Mouse (Mus musculus) cerebellum, adult 11-12 months (tissue): ENCODE measurements around the gene Ndufa6.
A peak's percentile ranks its signal among the peaks of the same experiment; 100 is the strongest.
"Not testable (repeated sequence)": the region's sequence is repeated elsewhere in the genome, so short reads cannot be mapped to it uniquely, and the experiment has no call there.

ENCODE experiments used
- DNase-seq: peaks from one replicate; pipeline ENCODE4 v3.0.0; 2022

Gene Ndufa6

DNA sequence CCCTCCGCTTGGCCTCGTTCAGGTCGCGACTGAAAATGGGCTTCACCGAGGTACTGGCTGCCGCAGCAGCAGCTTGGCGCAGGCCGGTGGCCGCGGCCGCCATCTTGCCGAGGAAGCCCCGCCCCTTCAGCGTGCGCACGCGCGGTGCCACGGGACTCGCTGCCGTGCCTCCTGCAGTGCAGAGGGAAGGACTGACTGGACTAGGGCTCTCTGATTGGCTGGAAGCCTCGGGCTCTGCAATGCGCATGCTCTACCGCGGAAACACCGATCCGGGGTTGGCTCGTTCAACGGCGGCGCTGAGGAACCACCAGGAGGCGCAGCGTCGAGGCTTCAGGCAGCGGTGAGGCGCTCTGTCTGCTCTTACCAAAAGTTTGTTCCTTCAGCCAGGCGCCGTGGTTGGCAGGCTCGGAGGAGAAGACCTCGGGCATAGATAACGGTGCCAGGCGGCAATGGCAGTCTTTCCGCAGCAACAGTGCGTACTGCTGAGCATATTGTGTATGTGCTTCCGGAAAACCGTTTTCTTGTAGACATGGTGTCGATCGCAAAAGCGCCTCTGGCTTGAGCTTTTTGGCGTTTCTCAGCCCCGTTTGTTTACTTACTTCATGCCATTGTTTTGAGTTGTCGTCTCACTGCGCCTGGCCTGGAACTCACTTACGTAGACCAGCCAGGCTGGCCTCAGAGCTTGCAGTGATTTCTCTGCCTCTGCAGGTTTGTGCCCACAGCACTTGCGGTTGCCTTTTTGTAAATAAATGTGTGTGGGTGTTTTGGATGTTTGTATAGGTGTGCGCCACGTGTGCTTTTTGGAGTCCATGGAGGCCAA lies at the start of gene Ndufa6:
Ndufa6 (minus strand) TSS at position 197 of the 820 bp plus-strand sequence.
- DNase-seq: peak; percentile 98

DNA sequence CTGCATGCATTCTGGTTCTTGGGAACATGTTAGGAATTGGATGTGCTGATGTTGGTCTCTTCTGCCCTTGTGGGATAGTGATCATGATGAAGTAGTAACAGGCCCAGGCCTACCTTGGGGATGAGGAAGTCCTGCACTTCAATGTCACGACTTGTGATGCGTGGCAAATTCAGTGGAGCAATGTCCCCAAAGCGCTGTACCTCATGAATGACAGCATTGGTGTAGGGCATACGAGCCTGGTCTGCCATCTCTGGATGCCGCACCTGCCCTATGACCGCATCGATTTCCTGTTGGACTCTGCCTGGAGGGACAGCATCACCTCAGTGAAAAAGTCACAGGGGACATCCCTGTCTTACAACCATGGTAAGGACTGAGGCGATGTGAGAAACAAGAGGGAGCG lies 49.5 kb upstream of the Ndufa6 start:
- no peak for DNase-seq

DNA sequence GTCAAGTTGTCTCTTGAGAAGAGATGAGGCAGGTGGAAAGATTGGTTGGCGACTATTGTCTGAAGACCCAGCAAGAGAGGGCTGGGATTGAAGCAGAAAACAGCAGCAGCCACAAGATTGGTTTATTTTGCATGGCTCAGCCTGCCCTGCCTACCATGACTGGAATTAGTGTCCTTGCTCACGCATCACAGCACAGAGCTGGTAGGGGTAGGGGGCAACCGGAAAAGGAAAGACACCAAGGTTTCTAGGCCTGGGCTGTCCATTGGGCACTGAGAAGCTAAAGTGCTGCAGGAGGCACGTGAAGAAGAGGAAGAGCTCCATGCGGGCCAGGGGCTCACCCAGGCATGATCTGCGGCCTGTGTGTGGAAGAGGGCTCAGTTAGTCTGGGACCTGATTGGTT lies 48.6 kb upstream of the Ndufa6 start:
- DNase-seq: no peak

DNA sequence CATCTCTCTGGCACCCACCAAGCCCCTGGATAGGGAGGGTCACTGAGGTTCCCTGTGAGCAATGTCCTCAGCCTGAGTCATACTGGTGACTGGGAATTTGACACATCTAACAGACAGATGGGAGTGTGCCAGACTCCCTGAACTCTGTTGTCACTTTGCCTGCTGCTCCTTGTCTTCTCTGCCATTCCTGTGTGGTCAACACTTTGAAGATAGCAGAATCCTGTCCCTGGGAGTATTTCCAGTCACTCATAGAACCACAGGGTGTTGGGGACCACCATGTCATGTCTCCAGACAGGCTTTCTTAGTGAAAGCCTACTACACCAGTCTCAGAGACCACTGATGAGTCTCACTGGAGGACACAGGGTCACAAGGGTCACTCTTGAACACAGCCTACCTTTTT lies 48.0 kb upstream of the Ndufa6 start:
- no peak for DNase-seq

DNA sequence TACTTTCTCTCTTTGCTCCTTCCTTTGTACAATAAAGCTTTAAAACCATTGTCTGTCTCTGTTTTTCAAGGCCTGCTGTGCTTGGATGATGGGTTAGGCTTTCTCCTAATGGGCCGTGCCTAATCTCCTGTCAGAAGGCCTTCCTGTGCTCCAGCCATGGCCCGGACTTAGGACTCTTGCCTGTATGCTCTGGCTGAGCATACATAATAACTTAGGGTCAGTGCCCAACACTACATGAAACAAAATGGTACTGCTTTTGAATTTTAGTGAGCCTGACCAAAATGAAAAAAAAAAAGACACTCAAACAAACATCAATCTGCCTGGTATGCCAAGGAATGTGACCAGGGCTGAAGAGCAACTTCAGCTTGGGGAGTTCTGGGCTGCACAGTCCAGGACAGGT lies 47.4 kb upstream of the Ndufa6 start:
- DNase-seq: no peak

DNA sequence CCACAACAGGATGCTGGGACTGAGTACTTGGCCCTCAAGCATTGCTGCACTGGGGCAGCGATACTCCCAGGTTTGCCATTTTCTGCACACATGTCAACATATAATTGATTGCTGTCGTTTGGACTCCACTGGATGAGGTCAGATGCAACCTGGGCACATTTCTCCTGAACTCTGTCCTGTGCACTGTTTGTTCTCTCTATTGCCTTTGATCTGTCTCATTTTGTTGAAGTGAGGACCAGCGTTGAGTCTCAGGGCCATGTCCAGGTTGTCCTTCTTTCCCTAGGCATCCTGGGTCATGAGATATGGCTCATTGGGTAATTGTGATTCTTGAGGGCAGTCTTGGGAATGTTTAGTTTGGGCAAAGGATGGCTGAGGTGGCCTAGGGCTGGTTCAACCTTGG lies 41.8 kb upstream of the Ndufa6 start:
- DNase-seq: not testable (repeated sequence)

DNA sequence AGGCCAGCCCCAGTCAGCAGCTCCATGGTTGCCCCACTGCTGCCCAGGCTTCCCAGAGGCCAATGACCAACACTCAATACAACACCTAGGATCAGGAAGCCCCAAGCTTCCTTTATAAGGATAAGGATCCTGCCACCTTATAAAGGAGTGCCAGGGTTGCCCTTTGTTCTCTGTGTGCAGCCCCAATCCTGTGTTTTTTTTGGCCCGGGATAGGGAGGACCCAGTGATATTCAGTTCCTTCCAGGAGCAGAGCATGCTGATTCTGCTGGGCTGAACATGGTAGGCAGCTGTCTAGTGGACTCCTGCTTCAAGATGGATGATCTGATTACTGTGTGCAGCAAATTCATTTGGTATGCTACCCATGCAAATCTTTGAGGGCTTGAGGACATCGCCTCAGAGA lies 39.8 kb upstream of the Ndufa6 start, which contains the start of gene Cyp2d11:
Cyp2d11 (minus strand) TSS at position 101 of the 400 bp plus-strand sequence.
- DNase-seq: not testable (repeated sequence)

DNA sequence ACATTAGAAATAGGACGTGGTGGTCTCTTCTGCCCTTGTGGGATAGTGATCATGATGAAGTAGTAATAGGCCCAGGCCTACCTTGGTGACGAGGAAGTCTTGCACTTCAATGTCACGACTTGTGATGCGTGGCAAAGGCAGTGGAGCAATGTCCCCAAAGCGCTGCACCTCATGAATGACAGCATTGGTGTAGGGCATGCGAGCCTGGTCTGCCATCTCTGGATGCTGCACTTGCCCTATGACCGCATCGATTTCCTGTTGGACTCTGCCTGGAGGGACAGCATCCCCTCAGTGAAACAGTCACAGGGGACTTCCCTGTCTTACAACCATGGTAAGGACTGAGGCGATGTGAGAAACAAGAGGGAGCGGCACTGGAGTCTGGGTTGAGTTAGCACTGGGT lies 35.8 kb upstream of the Ndufa6 start:
- DNase-seq: not testable (repeated sequence)

DNA sequence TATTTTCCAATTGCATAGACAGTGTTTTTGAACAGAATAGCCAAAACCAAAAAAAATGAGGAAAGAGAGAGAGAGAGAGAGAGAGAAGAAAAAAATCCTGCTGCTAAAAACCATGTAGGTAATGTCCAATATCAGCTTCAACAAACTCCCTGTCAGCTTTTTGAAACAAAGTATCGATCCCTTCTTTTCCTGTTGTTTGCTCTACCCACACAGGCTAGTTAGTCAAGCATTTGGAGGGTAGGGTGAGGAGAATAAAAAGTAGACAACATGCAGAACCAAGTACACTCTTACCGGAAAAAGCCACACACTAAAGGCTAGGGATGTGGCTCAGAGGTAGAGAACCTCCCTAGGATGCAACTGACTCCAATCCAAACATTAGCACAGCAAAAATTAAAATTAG lies 31.6 kb upstream of the Ndufa6 start:
- DNase-seq: no peak

DNA sequence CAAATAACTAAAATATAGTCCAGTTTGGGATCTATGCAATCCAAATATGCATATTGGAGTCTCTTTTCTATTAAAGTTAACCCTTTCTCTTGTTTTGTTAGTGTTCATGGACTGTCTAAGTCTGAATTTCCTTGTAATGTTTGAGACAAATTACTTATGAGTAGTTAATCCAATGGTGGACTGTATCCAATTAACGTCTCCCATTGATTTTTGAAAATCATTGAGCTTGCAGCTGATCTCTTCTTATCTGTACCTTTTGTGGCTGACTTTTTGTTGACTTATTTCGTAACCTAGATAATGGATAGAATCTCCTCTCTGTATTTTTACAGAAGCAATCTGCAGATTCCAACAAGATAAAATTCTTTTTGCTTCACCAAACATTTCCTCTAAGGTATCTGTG lies 28.3 kb upstream of the Ndufa6 start:
- no peak for DNase-seq

DNA sequence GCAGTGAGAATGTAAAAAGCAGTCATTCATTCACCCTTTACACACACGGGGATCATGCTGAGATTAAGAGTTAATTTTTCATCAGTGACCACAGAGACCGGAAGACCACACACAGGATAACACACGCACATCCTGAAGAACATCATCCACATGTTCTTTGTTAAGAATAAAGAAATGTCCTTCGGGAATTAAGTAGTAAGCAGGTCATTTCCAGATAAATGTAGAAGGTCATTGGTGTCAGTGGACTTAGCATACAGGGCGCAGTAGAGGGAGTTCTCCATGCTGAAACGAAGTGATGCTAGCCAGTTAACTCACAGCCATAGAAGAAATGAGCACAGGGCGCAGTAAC lies 26.6 kb upstream of the Ndufa6 start:
- no peak for DNase-seq

DNA sequence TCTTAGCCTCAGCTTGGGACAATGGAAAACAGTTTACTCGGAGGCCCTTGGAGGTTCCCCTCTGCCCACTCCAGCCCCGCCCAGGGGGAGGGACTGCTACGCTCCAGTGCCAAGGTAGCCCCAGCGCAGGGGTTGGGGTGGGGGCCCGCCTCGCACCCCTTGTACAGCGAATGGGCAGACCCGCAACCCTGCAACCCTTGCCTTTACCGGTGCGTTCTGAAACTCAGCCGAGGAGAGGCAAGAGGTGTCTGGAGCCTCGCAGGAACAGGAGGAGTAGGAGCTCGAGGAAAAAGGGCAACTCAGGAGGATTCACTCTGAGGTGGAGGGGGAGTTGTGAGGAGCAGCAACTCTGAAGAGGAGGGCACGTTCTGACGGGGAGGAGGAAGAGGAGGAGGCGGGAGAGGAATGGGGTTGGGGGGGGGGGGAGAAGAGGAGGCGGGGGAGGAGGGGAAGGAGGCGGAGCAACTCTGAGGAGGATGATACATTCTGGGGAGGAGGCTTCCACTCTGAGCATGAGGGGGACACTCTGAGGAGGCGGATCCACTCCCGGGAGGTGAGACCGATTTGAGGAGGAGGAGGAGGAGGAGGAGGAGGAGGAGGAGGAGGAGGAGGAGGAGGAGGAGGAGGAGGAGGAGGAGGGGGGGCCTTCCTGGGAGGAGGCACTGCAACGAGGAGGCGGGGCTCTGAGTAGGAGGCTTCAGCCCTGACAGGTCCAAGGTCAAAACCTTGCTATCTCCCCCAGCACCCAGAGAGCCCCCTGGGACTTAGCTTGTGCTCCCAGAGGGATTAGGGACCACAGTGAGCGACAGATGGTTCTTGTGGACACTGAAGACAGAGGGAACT lies 26.0 kb upstream of the Ndufa6 start, which contains the start of gene Cyp2d22:
Cyp2d22 (minus strand) TSS at position 390 of the 843 bp plus-strand sequence.
- DNase-seq: peak; percentile 76

DNA sequence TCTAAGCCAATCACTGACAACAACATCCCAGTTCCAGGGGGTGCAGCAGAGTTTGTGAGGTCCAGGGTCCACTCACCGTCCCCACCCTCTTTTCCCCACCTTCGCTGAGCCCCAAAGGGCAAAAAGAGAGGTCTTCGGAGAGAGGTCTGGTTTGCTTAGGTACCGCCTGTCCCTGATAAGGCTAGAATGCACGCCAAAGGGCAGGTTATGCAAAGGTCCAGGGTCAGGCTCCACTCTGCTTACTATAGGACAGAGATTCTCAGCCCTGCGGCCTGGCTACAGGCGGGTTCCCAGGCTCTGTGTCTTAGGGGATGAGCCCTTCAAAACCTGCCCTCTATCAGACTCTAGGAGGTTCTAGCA lies 25.4 kb upstream of the Ndufa6 start:
- no peak for DNase-seq

DNA sequence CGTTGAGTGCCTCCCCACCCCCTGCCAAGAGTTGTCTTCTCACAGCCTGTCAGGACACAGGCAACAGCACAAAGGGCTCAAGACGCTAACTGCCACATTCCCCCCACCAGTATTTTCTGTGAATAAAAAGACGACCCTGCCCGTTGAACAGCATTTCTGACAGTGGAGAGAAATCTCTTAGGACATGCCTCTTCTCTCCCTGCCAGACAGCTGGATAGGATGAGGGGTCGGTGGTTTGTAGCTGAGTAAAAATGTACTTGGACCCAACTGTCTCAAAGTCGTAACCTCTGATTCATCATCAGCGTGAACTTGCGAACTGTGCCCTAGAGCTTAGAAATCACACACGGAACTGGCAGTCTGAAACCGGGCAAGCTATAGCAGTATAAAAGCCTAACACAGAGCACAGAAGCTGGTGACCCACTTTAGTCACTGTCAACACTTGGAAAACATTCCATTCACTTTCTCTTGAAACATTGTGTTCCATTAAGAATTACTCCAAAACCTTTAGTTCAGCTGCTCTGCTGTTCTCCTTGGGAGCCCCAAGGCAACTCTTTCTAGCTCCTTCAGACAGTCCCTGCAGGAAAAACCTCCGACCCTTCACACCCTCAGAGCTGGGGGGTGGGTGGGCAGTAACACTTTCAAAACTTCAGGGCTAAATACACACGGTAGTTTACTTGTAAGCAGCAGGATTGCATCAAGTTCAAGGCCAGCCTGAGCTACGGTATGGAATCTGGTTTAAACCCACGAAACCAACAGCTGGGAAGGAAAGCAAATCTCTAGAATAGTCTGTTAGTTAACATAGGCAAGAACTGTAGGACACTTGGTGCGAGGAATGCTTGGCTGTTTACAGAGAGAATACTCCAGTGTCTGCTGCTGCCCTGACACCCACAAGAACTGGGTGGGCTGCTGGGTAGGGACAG lies 24.4 kb upstream of the Ndufa6 start:
- no peak for DNase-seq

DNA sequence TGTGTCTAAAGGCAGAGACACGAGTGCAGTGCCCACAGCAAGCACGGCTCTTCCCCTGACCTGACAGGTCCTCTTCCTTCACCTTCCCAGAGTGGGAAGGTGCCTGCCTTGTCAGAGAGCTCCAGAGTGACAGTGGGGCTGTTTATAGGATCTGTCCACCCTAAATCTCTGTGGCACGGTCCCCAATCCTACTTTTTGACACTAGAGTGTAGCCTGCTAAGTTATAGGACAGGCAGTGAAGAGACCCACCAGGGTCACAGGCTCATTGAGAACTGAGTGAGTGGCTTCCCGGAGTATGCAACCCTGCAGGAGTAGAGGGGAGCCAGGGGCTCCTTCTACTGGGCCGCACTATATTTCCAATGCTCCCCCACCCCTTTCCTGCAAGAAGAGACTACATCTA lies 23.6 kb upstream of the Ndufa6 start:
- no peak for DNase-seq

DNA sequence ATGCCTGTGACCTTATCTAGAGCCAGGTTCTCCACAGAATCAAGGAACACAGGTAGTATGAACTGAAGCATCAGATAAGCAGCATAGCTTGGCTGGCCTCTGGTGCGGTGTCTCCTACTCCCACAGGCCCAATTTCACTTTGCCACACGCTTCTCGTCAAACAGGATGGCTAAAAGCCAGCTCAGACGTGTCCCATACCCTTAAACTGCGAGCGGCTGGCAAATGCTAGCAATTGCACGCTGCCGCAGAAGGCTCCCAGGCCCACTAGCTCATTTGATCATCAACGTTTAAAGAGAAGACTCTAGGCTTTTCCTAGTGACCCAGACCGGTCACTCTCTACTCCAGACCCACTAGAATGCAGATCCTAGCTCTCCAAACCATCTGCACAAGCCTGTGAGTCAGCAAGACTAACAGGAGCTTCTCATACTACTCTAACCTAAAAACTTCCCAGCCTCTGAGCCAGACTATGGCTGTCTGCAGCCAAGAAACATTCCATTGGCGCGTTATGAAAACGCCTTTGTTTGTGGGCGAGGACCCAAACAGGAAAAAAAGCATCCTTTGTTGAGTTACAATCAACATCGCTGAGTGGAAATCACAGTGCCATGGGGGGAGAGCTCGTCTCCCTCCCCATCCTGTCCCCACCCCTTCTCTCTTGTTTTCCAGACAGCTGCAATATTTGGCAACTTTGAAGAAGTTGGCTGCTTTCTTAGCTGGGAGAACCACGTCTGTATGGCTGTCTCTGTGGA lies 22.4 kb upstream of the Ndufa6 start:
- peak; percentile 39 for DNase-seq

DNA sequence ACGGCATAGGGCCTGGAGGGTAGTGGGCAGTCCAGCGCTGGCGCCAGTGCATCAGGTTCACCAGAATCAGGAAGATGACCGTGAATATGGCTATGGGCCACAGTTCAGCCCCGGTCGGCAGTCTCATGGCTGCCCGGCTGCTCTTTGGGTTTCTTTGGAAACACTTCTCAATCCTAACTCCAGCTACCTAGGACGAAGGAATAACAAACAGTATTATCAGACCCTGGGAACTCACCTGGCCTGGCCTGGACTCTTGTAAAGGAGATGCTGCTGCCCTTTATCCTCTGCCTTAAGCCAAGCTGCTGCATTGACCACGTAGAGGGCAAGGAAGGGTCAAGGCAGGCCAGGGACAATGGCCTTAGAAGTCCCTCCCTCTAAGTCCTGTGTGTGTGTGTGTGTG lies 21.7 kb upstream of the Ndufa6 start:
- no peak for DNase-seq

DNA sequence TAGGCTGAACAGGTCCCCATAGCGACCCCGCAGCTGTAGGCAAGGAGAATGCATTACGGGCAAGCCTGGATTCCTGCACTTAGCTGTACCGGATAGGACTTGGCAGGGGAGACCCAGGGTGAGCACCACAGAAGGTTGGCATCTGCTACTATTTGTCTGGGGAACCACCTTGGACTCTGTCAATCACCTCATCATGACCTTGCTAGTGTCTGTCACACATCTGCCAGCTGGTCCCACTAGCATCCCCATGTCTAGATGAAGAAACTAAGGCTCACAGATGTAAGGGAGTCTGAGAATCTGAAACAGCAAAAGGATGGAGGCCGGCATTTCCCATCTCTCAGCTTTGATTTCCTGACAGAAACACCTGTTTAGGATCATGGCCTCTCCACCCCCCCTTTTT lies 20.3 kb upstream of the Ndufa6 start:
- DNase-seq: no peak

DNA sequence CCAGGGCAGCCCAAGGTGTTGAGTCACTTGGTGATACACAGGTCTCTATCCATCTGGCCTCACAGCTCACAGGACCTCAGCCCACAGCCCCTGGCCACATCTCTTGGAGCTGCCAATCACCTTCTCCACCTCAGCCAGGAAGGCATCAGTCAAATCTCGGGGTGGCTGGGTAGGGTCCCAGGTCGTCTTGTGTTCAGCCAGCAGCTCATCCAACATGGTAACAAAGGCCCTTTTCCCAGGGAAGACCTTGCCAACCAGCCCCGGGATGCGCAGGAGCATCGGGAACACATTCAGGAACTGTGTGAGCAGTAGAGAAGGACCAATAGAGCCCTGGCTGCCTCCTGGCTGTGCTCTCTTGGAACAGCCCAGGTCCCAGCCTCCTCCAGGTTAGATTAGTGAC lies 18.9 kb upstream of the Ndufa6 start:
- no peak for DNase-seq

DNA sequence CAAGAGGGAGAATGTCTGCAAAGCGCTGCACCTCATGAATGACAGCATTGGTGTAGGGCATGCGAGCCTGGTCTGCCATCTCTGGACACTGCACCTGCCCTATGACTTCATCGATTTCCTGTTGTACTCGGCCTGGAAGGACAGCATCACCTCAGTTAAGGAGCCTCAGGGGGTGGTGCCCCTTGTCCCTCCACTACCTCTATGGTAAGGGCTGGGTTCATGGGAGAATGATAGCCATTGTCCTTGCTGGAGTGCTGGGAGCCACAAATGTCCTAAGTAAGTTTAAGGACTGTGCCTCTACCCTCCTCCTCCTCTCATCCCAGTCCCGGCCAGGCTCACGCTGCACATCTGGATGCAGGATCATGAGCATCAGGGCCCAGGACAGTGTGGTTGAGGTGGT lies 18.3 kb upstream of the Ndufa6 start:
- no peak for DNase-seq

DNA sequence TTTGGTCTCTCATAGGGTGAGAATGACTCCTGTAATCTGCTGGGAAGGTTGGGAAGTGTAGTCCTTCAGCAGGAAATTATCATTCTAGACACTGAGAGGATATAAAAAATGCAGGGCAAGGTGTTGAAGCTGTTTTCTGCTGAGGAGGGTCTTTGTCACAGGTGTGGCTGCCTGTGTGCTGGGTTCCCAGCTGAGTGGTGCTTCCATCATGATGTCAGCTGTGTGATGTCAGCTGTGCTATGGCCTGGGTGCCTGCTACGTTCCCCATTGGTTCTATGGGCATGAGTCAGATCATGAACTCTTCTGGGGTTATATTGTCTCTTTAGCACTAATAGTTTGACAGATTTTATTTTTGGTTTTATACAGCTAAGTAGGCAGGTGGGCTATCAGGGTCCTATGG lies 14.7 kb upstream of the Ndufa6 start:
- no peak for DNase-seq

DNA sequence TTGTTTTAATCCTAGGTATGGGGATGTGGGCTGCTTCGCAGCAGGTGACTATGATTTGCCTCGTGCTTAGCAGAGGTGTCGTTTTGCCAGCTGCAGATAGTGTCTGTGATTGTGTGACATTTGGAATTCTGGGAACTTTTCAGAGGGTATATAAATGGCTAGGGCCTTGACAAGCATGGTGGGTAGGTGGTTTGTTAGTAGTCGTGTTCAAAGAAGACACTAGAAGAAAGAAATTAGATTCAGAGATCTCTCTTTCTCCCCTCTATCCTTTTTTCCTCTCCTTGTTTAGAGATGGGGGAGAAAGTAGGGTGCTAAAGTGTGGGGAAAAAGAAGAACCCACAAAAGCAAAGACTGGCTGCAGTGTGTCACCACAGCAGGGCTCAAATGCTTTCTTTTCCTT lies 14.0 kb upstream of the Ndufa6 start:
- DNase-seq: no peak
